Mouse (Mus musculus) gastrocnemius, adult 8-10 months (tissue): Measurements from ENCODE around the gene Gm45233. TPM values are rescaled to one million over a fixed set of nuclear protein-coding genes. Genes with fewer than 3 reads are reported as not detected.
"Not testable (repeated sequence)": the region's sequence is repeated elsewhere in the genome, so short reads cannot be mapped to it uniquely, and the experiment has no call there.

Experiments used
- DNase-seq, 2 experiments: peaks; one replicate each; pipeline ENCODE4 v3.0.0; 2022; ENCODE audit warnings: low spot score in 2 of 2
- total RNA-seq, 4 experiments: library from RNA; stranded (reverse); gene quantifications; 2 replicates each; pipeline ENCODE4 v1.2.4; 2022

Gene Gm45233
- under 1 TPM in 1 of 4 experiments, not detected in 3; 0.73 TPM for total RNA-seq

DNA sequence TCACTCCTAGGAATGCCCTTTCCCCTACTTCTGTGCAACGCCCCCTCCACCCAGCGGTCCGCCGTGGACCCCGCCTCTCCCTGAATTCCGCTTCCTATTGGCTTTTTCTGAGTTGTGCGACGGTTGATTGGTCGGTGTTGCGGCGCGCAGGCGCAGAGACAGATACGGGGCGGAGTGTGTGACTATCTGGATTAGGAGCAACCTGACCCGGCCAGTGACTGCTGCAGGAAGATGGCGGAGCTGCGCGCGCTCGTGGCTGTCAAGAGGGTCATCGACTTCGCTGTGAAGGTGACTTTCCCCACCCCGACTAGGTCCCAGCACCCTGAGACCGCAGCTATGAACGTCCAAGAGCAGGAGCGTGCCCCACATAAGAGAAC lies at the start of gene Gm45233, which contains the start of gene Etfb:
Gene Gm45233 (plus strand): TSS at position 212 of the 377 bp plus-strand sequence.
Gene Etfb (plus strand): TSS at position 167 of the 377 bp plus-strand sequence.
- DNase-seq = peak; percentile 92 to 96

DNA sequence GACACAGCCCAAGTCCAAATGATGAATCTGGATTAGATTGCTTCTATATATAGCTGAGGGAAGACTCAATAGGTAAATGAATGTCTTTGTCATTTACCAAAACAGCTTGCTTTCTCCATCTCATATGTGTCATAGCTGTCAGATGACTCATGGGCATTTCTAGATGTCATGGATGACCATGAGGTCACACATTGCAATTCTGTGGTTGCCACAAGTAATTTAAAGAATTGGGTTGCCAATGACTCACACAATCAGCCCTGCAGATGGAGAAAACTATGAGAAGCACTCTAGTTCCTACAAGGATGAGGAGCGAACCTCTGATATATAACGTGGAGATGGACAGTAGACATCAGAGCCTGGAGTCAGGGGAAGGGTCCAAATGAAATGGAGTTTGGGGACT lies 44.4 kb upstream of the Gm45233 start:
- DNase-seq = no peak

- no peak for DNase-seq
These were observed 41.2 kb upstream of the Gm45233 start for GRCm38 (mm10) chr7:43402718-43403117.

GRCm38 (mm10) chr7:43407573-43407972 lies 36.4 kb upstream of the Gm45233 start:
- DNase-seq = no peak

DNA sequence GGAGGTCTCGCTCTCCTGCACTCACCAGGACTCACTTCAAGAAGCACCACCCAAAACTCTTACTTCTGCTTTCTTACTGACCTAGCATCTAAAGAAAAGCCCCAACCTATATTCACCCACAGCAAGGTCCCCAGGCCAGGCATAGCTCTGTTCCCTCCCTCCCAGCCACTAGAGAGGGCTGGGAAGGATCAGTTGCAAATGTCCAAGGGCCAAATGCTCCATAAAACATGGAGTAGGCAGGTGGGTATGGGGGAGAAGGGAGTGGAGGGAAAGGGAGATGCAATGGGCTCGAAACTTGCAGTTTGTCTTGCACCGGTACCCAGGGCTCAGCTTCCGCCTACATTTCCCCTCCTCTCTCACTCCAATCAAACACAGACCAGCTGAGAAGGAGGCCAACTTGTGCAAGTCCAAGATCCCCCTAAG lies 35.8 kb upstream of the Gm45233 start, which contains the start of gene Siglecg:
Gene Siglecg (plus strand): TSS at position 74 of the 423 bp plus-strand sequence.
- DNase-seq = no peak

DNA sequence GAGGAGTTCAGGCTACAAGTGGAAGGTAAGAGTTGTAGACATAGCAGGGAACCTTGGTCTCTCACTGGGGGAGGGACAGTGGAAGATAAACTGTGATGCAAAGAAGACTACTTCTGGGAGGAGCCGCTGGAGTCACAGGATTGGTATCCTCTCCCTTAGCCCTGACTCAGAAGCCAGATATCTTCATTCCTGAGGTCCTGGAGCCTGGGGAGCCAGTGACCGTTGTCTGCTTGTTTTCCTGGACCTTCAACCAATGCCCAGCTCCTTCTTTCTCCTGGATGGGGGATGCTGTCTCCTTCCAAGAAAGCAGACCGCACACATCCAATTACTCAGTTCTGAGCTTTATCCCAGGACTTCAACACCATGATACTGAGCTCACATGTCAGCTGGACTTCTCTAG lies 34.8 kb upstream of the Gm45233 start:
- DNase-seq = no peak

DNA sequence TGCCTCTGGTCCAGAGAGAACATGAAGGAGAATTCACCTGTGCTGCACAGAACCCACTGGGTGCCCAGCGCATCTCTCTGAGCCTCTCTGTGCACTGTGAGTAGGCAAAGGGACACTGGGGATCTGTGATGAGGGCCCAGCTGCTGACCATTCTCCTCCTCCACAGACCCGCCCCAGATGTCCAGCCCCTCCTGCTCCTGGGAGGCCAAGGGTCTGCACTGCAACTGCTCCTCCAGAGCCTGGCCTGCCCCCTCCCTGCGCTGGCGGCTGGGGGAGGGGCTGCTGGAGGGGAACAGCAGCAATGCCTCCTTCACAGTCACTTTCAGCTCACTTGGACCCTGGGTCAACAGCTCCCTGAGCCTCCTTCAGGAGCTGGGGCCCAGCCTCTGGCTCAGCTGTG lies 32.2 kb upstream of the Gm45233 start:
- not testable (repeated sequence) for DNase-seq

DNA sequence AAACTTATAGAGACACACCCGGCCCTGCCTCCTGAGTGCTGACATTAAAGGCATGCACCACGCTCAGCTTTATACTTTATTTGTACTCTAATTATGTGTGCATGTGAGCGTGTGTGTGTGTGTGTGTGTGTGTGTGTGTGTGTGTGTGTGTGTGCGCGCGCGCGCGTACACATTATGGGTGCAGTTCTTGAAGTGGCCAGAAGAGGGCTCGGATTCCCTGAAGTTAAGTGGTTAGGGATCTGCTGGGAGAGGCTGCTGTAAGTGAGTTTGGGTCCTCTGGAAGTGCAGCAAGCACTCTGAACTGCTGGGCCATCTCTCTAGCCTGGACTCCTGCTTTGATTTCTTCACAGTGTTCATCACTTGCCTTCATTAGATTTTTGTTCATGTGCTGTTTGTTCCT lies 26.6 kb upstream of the Gm45233 start:
- no peak for DNase-seq

DNA sequence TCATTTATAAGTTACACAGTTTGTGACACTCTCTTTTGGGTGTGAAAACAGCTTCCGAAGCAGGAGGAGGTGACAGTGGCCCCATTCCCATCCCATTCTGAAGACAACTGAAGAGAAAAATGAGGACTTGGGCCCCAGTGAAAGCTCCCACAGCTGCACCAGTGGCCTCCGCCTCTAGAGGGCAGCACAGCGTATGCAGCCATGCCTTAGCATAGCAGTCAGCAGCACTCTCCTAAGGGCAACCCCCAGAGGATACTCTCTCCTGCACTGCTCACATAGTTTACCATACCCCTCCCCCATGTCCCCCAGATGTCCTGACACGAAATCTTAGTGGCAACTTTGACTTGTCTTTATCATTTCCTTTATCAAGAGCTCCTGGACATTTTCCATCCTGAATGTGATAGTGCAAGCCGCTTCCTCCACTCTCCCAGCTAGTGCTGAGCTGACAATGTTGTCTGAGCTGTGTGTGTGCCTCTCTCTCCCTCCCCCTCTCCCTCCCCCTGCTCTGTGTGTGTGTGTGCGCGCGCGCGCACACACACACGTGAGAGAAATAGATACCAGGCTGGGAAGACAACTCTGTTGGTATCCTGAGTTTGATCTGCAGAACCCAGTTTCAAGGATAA lies 20.8 kb upstream of the Gm45233 start:
- peak; percentile 62 to 71 for DNase-seq

- no peak for DNase-seq
These were observed 19.8 kb upstream of the Gm45233 start for GRCm38 (mm10) chr7:43423991-43424625.

GRCm38 (mm10) chr7:43427406-43427805 lies 16.5 kb upstream of the Gm45233 start, which contains the start of gene Lim2:
TSS of gene Lim2 (plus strand) at chr7:43427670.
- DNase-seq = no peak

- DNase-seq = no peak
These were observed 14.4 kb upstream of the Gm45233 start for GRCm38 (mm10) chr7:43429500-43429899.

GRCm38 (mm10) chr7:43432891-43433290 lies 11.0 kb upstream of the Gm45233 start:
- no peak for DNase-seq

- no peak for DNase-seq
These were observed 9.3 kb upstream of the Gm45233 start for GRCm38 (mm10) chr7:43434676-43435075.

DNA sequence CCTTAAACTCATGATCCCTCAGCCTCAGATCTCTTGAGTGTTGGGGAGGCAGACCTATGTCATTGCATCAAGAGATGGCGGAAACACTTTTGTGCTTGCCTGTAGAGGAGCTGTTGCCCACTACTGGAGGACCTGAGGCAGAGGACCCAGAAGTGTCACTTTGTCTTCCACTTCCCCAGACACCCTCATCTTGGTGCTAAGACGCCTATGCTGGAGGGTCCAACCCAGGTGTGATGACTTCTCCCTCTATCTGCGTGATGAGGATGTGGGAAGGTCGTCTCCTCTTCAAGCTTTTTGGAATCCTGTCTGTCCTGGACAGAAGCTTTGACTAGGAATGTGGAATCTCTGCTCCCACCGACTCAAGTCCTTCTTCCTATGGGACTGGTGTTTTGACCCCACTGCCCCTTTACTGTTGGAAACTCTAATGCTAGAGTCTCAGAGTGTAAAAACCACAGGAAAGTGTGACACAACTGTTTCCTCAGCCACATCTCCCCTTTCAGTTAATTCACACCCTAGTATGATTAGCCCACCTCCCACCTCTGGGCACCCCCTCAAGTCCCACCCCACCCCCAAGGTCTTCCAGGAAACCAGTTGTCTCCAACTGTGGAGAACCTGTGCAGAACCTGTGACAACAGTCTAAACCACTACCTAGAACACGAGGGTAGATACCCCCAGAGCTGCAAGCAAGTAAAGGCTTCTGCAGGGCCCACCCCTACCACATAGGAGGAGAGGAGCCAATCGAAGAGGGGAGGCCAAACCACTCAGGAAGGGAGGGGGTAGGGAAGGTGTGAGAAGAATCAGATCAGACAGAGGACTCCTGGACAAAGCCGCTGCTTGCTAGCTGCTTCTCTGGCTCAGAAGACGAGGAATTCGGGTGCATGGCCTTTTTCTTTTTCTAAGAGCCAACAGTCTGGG lies 7.3 kb upstream of the Gm45233 start, which contains the start of gene Nkg7:
Gene Nkg7 (plus strand): TSS at position 733 of the 915 bp plus-strand sequence.
- DNase-seq = no peak

GRCm38 (mm10) chr7:43438611-43439010 lies 5.3 kb upstream of the Gm45233 start:
- no peak for DNase-seq

DNA sequence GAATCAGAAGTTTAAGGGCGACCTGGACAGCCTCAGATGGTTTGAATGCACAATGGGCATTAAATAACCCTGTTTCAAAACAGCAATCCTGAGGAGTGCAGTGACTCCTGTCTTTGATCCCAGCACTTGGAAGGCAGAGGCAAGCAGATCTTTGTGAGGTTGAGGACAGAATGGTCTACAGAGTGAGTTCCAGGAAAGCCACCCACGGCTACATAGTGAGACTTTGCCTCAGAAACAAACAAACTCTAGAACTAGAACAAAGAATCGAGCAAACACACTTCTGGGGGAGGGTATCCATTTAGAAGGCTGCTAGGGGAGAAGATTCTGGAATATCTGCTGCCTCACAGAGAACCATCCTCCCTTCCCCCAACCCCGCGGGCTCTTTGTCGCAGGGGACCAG lies 3.4 kb upstream of the Gm45233 start, which contains the start of gene Cldnd2:
Gene Cldnd2 (plus strand): TSS at position 301 of the 400 bp plus-strand sequence.
- DNase-seq = no peak

GRCm38 (mm10) chr7:43441071-43441470 lies 2.9 kb upstream of the Gm45233 start:
- no peak for DNase-seq

DNA sequence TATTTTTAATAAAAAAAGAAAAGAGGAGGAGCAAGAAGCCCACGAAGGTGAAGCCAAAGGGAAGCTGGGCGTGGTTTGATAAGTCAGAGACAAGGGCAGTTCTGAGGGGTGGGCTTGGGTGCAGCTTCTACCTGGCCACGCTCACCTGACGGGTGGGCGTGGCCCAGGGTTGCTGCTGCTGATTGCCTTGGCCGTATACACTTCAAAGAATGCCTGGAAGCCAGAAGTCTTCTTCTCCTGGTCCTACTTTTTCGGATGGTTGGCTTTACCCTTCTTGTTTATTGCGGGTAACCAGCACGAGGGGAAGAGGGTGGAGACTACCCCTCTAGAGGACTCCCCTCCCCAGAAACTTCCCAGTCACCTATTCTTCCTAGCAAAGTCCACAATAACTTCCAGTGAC lies 1.2 kb upstream of the Gm45233 start:
- no peak for DNase-seq

DNA sequence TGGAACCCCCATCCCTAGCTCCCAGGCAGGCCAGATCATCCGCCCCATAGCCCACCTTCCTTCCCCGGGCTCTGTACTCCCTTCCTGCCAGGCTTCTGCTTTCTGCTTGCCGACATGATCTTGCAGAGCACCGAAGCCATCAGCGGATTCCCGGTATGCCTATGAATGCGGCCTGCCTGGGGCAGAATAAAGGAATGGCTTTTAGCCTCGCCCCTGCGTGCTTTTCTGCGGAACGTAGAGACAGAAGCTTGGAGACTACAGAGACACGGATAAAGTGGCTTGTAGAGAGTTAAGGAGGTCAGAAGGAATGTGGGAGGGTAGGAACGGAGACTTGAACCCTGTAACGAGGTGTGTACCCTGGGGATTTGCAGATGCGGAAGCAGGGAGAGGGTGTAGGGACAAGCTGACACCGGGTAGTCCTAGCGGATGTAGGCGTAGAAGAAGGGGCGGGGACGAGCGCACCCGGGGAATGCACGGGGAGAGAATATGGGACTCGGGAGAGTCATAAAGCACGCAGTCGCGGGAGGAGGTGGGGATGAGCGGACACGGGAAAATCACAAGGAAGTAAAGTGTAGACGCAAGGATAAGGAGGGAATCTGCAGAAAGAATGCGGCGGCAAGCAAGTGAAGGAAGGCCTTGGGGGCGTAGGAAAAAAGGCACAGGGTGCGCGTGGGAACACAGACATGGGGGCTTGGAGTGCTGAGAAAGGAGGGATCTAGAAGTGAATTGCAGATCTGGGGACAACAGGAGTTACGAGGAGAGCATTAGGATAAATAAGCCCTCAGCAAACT lies 607 bp upstream of the Gm45233 start:
- peak; percentile 73 to 74 for DNase-seq

DNA sequence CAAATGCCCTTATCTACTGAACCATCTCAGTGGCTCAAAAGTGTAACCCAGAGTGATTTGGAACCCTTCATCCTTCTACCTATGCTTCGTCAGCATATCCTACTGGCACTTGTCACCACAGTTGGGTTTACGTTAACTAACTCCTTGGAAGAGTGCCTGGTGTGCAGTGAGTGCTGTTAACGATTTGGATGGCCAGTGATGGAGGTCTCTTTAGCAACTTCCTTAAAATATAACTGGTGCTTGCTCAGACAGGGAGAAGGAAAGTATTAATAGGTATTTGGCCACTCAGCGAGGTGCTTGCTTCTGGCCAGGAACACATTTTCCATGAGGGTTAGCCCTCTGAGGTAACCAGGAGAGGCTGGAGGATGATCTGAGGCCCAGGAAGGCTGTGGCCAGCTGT lies 3.9 kb downstream of the Gm45233 start:
- DNase-seq = no peak
